Mouse (Mus musculus): ENCODE measurements around the gene Itga4.
A peak's percentile ranks its signal among the peaks of the same experiment; 100 is the strongest.

Itga4 gene

GRCm38 (mm10) chr2:79357835-79358234 is 102.6 kb downstream of the Itga4 start:
- no peak for DNase-seq

GRCm38 (mm10) chr2:79362029-79362428 is 106.8 kb downstream of the Itga4 start:
- no peak for DNase-seq

GRCm38 (mm10) chr2:79363920-79364319 is 108.7 kb downstream of the Itga4 start:
- DNase-seq: no peak

- peak; percentile 20 for DNase-seq
Observed at GRCm38 (mm10) chr2:79367451-79368450, 112.5 kb downstream of the Itga4 start.

GRCm38 (mm10) chr2:79368661-79369060 is 113.4 kb downstream of the Itga4 start:
- DNase-seq: no peak

GRCm38 (mm10) chr2:79369061-79369524 is 113.9 kb downstream of the Itga4 start:
- DNase-seq: no peak

GRCm38 (mm10) chr2:79369905-79370304 is 114.7 kb downstream of the Itga4 start:
- no peak for DNase-seq

GRCm38 (mm10) chr2:79370711-79371312 is 115.6 kb downstream of the Itga4 start:
- peak; percentile 14 for DNase-seq

- no peak for DNase-seq
Observed at GRCm38 (mm10) chr2:79371326-79372153, 116.3 kb downstream of the Itga4 start.

GRCm38 (mm10) chr2:79372154-79372467 is 116.9 kb downstream of the Itga4 start:
- DNase-seq: no peak

- DNase-seq: peak; percentile 15
Observed at GRCm38 (mm10) chr2:79372486-79373200, 117.4 kb downstream of the Itga4 start.

GRCm38 (mm10) chr2:79378346-79379086 is 123.3 kb downstream of the Itga4 start:
- no peak for DNase-seq

GRCm38 (mm10) chr2:79379087-79380041 is 124.1 kb downstream of the Itga4 start:
- no peak for DNase-seq
